Comparison of ENCODE assay signal across 24 mouse cellular contexts in the genomic region with DNA sequence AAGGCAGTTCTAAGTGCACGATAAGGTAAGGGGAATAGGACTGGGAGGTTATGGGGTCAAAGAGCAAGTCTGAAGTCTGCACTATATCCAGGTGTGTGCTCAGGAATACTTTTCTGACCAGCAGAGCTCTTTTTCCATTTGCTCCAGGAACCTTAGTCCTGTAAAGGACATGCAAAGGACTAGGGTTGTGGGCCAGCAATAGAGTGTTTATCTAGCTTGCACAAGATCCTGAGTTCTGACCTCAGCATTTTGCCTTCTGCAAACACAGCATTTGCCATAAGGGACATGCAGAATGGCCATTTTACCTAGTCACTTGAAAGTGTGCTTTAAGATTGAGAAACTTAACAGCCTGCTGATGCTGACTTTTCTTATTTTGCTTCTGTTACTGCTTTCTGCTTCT. TPM values are rescaled to one million over a fixed set of nuclear protein-coding genes. Genes with fewer than 3 reads are reported as not detected.
DNase-seq lines count a peak whose midpoint lies in the region; ATAC-seq and TF ChIP-seq lines count a peak whose summit lies in the region.
"Had no signal": no experiment of that assay in that cellular context is flagged by ENCODE, and none has a peak within 500 bp of the region (broad histone marks: within the 10 kb centered on the region; RNA-seq: fewer than 3 reads in every experiment).

No protein-coding gene starts in this region.

- H3K36me3 ChIP-seq in liver, postnatal 0 days (replicated peaks; ENCODE audit: insufficient read depth, low read length) = peaks cover 26% of the 10 kb centered on the region
- H3K36me3 ChIP-seq in forebrain, embryonic 14.5 days (ENCODE audit: control insufficient read depth, insufficient read depth, low read length) = peaks cover 10% of the 10 kb centered on the region; the same call in 1 of the 2 replicates

- no peak overlapping the region for H3K4me2 ChIP-seq in liver, postnatal 0 days (ENCODE audit: low read depth, low read length)
- no peak overlapping the region for H3K4me2 ChIP-seq in forebrain, embryonic 14.5 days (ENCODE audit: low read length)
- H3K4me2 ChIP-seq: embryonic facial prominence, embryonic 15.5 days; heart, embryonic 13.5 days; hindbrain, embryonic 13.5 days; lung, embryonic 15.5 days; midbrain, embryonic 13.5 days had no signal

- TF ChIP-seq CTCF in bone marrow macrophage, adult 2 months (IDR thresholded peaks at IDR 0.05; ENCODE audit: low read depth, low read length) = no peak
- TF ChIP-seq CTCF in liver, postnatal 0 days (IDR thresholded peaks at IDR 0.05; ENCODE audit: low read depth) = no peak

- TF ChIP-seq EP300 in liver, postnatal 0 days (IDR thresholded peaks at IDR 0.05; ENCODE audit: low read depth) = no peak

- H3K27ac ChIP-seq in bone marrow macrophage, adult 2 months (ENCODE audit: insufficient read depth, low read depth, low read length) = peak overlapping the region; percentile 53
- H3K27ac ChIP-seq in liver, postnatal 0 days (ENCODE audit: low read depth) = peak overlapping the region; percentile 73; the same call in 1 of the 2 replicates
- no peak overlapping the region for H3K27ac ChIP-seq in forebrain, embryonic 14.5 days (ENCODE audit: low read depth, low read length)
- H3K27ac ChIP-seq: embryonic facial prominence, embryonic 15.5 days; heart, embryonic 13.5 days; hindbrain, embryonic 13.5 days; lung, embryonic 15.5 days; midbrain, embryonic 13.5 days had no signal

- H3K4me1 ChIP-seq in bone marrow macrophage, adult 2 months (ENCODE audit: control insufficient read depth, insufficient read depth, low read length) = peaks cover 13% of the 10 kb centered on the region
- H3K4me1 ChIP-seq in liver, postnatal 0 days (ENCODE audit: insufficient read depth) = 0 out of 2 replicates have a peak, but pooled peaks cover 3% of the 10 kb centered on the region
- H3K4me1 ChIP-seq in forebrain, embryonic 14.5 days (ENCODE audit: control insufficient read depth, insufficient read depth, low read length) = no peaks in the 10 kb centered on the region
- H3K4me1 ChIP-seq: embryonic facial prominence, embryonic 15.5 days; hindbrain, embryonic 13.5 days; lung, embryonic 15.5 days; midbrain, embryonic 13.5 days had no signal

- H3K4me3 ChIP-seq in bone marrow macrophage, adult 2 months (ENCODE audit: insufficient read depth, low read length) = no peak overlapping the region
- no peak overlapping the region for H3K4me3 ChIP-seq in liver, postnatal 0 days (ENCODE audit: low read depth, low read length)
- no peak overlapping the region for H3K4me3 ChIP-seq in forebrain, embryonic 14.5 days (ENCODE audit: low read depth, low read length)
- H3K4me3 ChIP-seq: embryonic facial prominence, embryonic 15.5 days; heart, embryonic 13.5 days; hindbrain, embryonic 13.5 days; lung, embryonic 15.5 days; megakaryocyte, embryonic 14.5 days; midbrain, embryonic 13.5 days had no signal

- no peak overlapping the region for H3K9ac ChIP-seq in liver, postnatal 0 days (replicated peaks)
- no peak overlapping the region for H3K9ac ChIP-seq in forebrain, embryonic 14.5 days (ENCODE audit: low read length)
- H3K9ac ChIP-seq: embryonic facial prominence, embryonic 15.5 days; forebrain, postnatal 0 days; heart, embryonic 13.5 days; hindbrain, embryonic 13.5 days; lung, embryonic 15.5 days; midbrain, embryonic 13.5 days had no signal

- H3K9me3 ChIP-seq in liver, postnatal 0 days (ENCODE audit: low read length) = no peaks in the 10 kb centered on the region
- no peaks in the 10 kb centered on the region for H3K9me3 ChIP-seq in forebrain, embryonic 14.5 days (replicated peaks; ENCODE audit: control insufficient read depth, low read length)
- H3K9me3 ChIP-seq: embryonic facial prominence, embryonic 15.5 days; heart, embryonic 13.5 days; hindbrain, embryonic 13.5 days; lung, embryonic 15.5 days; megakaryocyte, embryonic 14.5 days; midbrain, embryonic 13.5 days had no signal

- peak; percentile 90 for ATAC-seq in liver, postnatal 0 days
- no peak for ATAC-seq in forebrain, embryonic 14.5 days
- ATAC-seq: activated CD4-positive, CD25-positive, alpha-beta regulatory T cell, adult 4 months; forebrain, postnatal 0 days; midbrain, embryonic 13.5 days had no signal

- peak; percentile 53 for DNase-seq in 416B (ENCODE audit: low read depth)
- no peak for DNase-seq in liver, postnatal 0 days
- DNase-seq in lung, postnatal 14 days = peak; percentile 29
- no peak for DNase-seq in cerebellum, adult 11 months
- no peak for DNase-seq in forebrain, embryonic 14.5 days (ENCODE audit: low spot score)
- DNase-seq in kidney, adult 8-10 months = no peak
- DNase-seq: adrenal gland, postnatal 14 days; cerebellum, adult 9-10 months; forebrain, postnatal 0 days; gastrocnemius, postnatal 25 days; heart, adult 18-20 months; kidney, postnatal 4 days; layer of hippocampus, adult 9-11 months; left cerebral cortex, postnatal 4 days; thymus, adult 2 months; thymus, postnatal 4 days had no signal

- TF ChIP-seq POLR2A in bone marrow macrophage, adult 2 months (IDR thresholded peaks at IDR 0.05; ENCODE audit: borderline replicate concordance, low read depth, low read length) = no peak

- WGBS in liver, postnatal 0 days (ENCODE audit: insufficient replicate concordance) = 70% methylated on average over 1 of the region's 1 CpGs
- WGBS in forebrain, embryonic 14.5 days = 96% methylated on average over 1 of the region's 1 CpGs

- H3K27me3 ChIP-seq in liver, postnatal 0 days (ENCODE audit: insufficient read depth, low read length) = no peaks in the 10 kb centered on the region
- H3K27me3 ChIP-seq in forebrain, embryonic 14.5 days (replicated peaks; ENCODE audit: control insufficient read depth, insufficient read depth, low read length) = no peaks in the 10 kb centered on the region
- H3K27me3 ChIP-seq: embryonic facial prominence, embryonic 15.5 days; heart, embryonic 13.5 days; hindbrain, embryonic 13.5 days; lung, embryonic 15.5 days; megakaryocyte, embryonic 14.5 days; midbrain, embryonic 13.5 days had no signal

RNA-seq across cellular contexts. Expression of a gene that starts 58.7 kb away (rescaled TPM):
- 11.0 and 11.5 TPM in 2 replicates for polyA plus RNA-seq in bone marrow macrophage, adult 2 months (2012; ENCODE audit: insufficient read depth, insufficient read length, missing spikeins)
- 4.3 and 6.3 TPM in 2 replicates for polyA plus RNA-seq in liver, postnatal 0 days (2015; fragmentation: Nextera tagmentation; extraction: Ambion mirVana)
- 11.3 and 14.3 TPM in 2 replicates for polyA plus RNA-seq in forebrain, embryonic 14.5 days (2014; fragmentation: Nextera tagmentation; extraction: Ambion mirVana)

RNA-seq across cellular contexts. Expression of a gene that starts 58.8 kb away (rescaled TPM):
- 22.8 and 27.0 TPM in 2 replicates for polyA plus RNA-seq in bone marrow macrophage, adult 2 months (2012; ENCODE audit: insufficient read depth, insufficient read length, missing spikeins)
- polyA plus RNA-seq in liver, postnatal 0 days (2015; fragmentation: Nextera tagmentation; extraction: Ambion mirVana) = 6.6 and 8.9 TPM in 2 replicates
- polyA plus RNA-seq in forebrain, embryonic 14.5 days (2014; fragmentation: Nextera tagmentation; extraction: Ambion mirVana) = 55.1 and 78.3 TPM in 2 replicates

Comparison
In these comparisons a context has a peak if more than half of its experiments do, and no peak if none do; other contexts are left out.
1. DNase-seq: peak in 416B (single experiment) and lung, postnatal 14 days (single experiment); none in liver, postnatal 0 days (single experiment), cerebellum, adult 11 months (single experiment), forebrain, embryonic 14.5 days (single experiment) and kidney, adult 8-10 months (0 of 2).